Mouse (Mus musculus) activated CD4-positive, CD25-positive, alpha-beta regulatory T cell, adult 9 weeks (primary cell): ENCODE measurements around the gene Adgre5. TPM values are rescaled to one million over a fixed set of nuclear protein-coding genes. Genes with fewer than 3 reads are reported as not detected.

Experiments
- polyA plus RNA-seq: library from polyadenylated mRNA; unstranded; fragments of 100-300 nt; shearing (Covaris generic); gene quantifications from one replicate; pipeline ENCODE4 v1.2.1, GENCODE M21; 2017

Gene Adgre5
- polyA plus RNA-seq = 524 TPM

GRCm38 (mm10) chr8:83740976-83741741 lies at the start of gene Adgre5:
TSS of gene Adgre5 (minus strand) at chr8:83741326.

GRCm38 (mm10) chr8:83715031-83715690 lies 26.0 kb downstream of the Adgre5 start, which contains the start of gene Ddx39:
TSS of gene Ddx39 (plus strand) at chr8:83715177.

GRCm38 (mm10) chr8:83698661-83699453 lies 42.3 kb downstream of the Adgre5 start, which contains the start of gene Pkn1:
TSS of gene Pkn1 (minus strand) at chr8:83699179.

Other genes starting within 250 kb of the Adgre5 start
- gene Olfr370, start 205.5 kb downstream of the Adgre5 start, polyA plus RNA-seq = not detected
- 283 TPM for gene Ndufb7, start 174.7 kb downstream of the Adgre5 start, polyA plus RNA-seq
- gene Tecr, start 133.4 kb downstream of the Adgre5 start, polyA plus RNA-seq = 480 TPM
- gene Dnajb1, start 133.1 kb downstream of the Adgre5 start, polyA plus RNA-seq = 128 TPM
- 65.1 TPM for gene Gipc1, start 88.6 kb downstream of the Adgre5 start, polyA plus RNA-seq
- 0.43 TPM for gene Ptger1, start 74.6 kb downstream of the Adgre5 start, polyA plus RNA-seq
- 16.0 TPM for gene Pkn1, start 42.1 kb downstream of the Adgre5 start, polyA plus RNA-seq
- gene Ddx39, start 26.1 kb downstream of the Adgre5 start, polyA plus RNA-seq = 195 TPM
- gene Adgrl1, start 158.8 kb upstream of the Adgre5 start, polyA plus RNA-seq = 3.8 TPM
- 0.82 TPM for gene Gm10644, start 213.9 kb upstream of the Adgre5 start, polyA plus RNA-seq
- gene Asf1b, start 214.2 kb upstream of the Adgre5 start, polyA plus RNA-seq = 28.8 TPM
- 2.7 TPM for gene Prkaca, start 231.7 kb upstream of the Adgre5 start, polyA plus RNA-seq